ENCODE assay signal across 20 mouse cellular contexts in genomic region chr11:96367141-96367540, GRCm38 (mm10). TPM values are rescaled to one million over a fixed set of nuclear protein-coding genes. Genes with fewer than 3 reads are reported as not detected.
DNase-seq lines count a peak whose midpoint lies in the region; ATAC-seq and TF ChIP-seq lines count a peak whose summit lies in the region.
"Had no signal": no experiment of that assay in that cellular context is flagged by ENCODE, and none has a peak within 500 bp of the region (broad histone marks: within the 10 kb centered on the region; RNA-seq: fewer than 3 reads in every experiment).

No protein-coding gene starts in this region.

- H3K27ac ChIP-seq in heart, embryonic 10.5 days, result no peak overlapping the region
- no peak overlapping the region for H3K27ac ChIP-seq in heart, embryonic 11.5 days (ENCODE audit: low read depth, low read length)
- H3K27ac ChIP-seq in kidney, postnatal 0 days, result no peak overlapping the region
- H3K27ac ChIP-seq in hindbrain, embryonic 15.5 days (replicated peaks), result no peak overlapping the region
- H3K27ac ChIP-seq in stomach, embryonic 15.5 days, result no peak overlapping the region
- H3K27ac ChIP-seq: liver, embryonic 13.5 days; midbrain, embryonic 10.5 days had no signal

- no peaks in the 10 kb centered on the region for H3K9me3 ChIP-seq in heart, embryonic 10.5 days
- no peaks in the 10 kb centered on the region for H3K9me3 ChIP-seq in heart, embryonic 11.5 days (replicated peaks; ENCODE audit: control insufficient read depth, low read length)
- H3K9me3 ChIP-seq in kidney, postnatal 0 days (replicated peaks; ENCODE audit: low read length), result no peaks in the 10 kb centered on the region
- H3K9me3 ChIP-seq in hindbrain, embryonic 15.5 days, result no peaks in the 10 kb centered on the region
- no peaks in the 10 kb centered on the region for H3K9me3 ChIP-seq in stomach, embryonic 15.5 days
- H3K9me3 ChIP-seq: heart, embryonic 12.5 days; liver, embryonic 13.5 days; midbrain, embryonic 10.5 days had no signal

- H3K27me3 ChIP-seq in heart, embryonic 10.5 days (ENCODE audit: insufficient read depth, poor library complexity, severe bottlenecking), result peaks cover 99% of the 10 kb centered on the region
- peaks cover 87% of the 10 kb centered on the region for H3K27me3 ChIP-seq in heart, embryonic 11.5 days (ENCODE audit: control insufficient read depth, insufficient read depth, low read length)
- no peaks in the 10 kb centered on the region; the same call in 1 of the 2 replicates for H3K27me3 ChIP-seq in kidney, postnatal 0 days (ENCODE audit: insufficient read depth, low read length)
- H3K27me3 ChIP-seq in hindbrain, embryonic 15.5 days, result peaks cover 74% of the 10 kb centered on the region
- peaks cover 26% of the 10 kb centered on the region for H3K27me3 ChIP-seq in stomach, embryonic 15.5 days (replicated peaks)

- no peak for TF ChIP-seq CTCF in kidney, postnatal 0 days (IDR thresholded peaks at IDR 0.05; ENCODE audit: low read depth)

- no peaks in the 10 kb centered on the region for H3K36me3 ChIP-seq in heart, embryonic 10.5 days
- H3K36me3 ChIP-seq in heart, embryonic 11.5 days (ENCODE audit: control insufficient read depth, insufficient read depth, low read length), result no peaks in the 10 kb centered on the region
- H3K36me3 ChIP-seq in kidney, postnatal 0 days (ENCODE audit: insufficient read depth, low read length), result no peaks in the 10 kb centered on the region
- H3K36me3 ChIP-seq in hindbrain, embryonic 15.5 days, result no peaks in the 10 kb centered on the region
- no peaks in the 10 kb centered on the region for H3K36me3 ChIP-seq in stomach, embryonic 15.5 days
- H3K36me3 ChIP-seq: heart, embryonic 12.5 days; liver, embryonic 13.5 days; midbrain, embryonic 10.5 days had no signal

- H3K4me2 ChIP-seq in heart, embryonic 11.5 days, result no peak overlapping the region; the same call in 1 of the 2 replicates
- H3K4me2 ChIP-seq in kidney, postnatal 0 days (ENCODE audit: low read length), result peak overlapping the region; percentile 46; the same call in 1 of the 2 replicates
- peak overlapping the region; percentile 41; the same call in 1 of the 2 replicates for H3K4me2 ChIP-seq in hindbrain, embryonic 15.5 days
- H3K4me2 ChIP-seq in stomach, embryonic 15.5 days, result 0 out of 2 replicates have a peak overlapping the region, but pooled peaks have one; percentile 44
- H3K4me2 ChIP-seq: liver, embryonic 13.5 days had no signal

- peaks cover 26% of the 10 kb centered on the region for H3K4me1 ChIP-seq in heart, embryonic 10.5 days
- peaks cover 5% of the 10 kb centered on the region; the same call in 1 of the 2 replicates for H3K4me1 ChIP-seq in heart, embryonic 11.5 days (ENCODE audit: control insufficient read depth, insufficient read depth, low read length)
- peaks cover 3% of the 10 kb centered on the region; the same call in 1 of the 2 replicates for H3K4me1 ChIP-seq in kidney, postnatal 0 days (replicated peaks; ENCODE audit: insufficient read depth, low read length)
- peaks cover 14% of the 10 kb centered on the region for H3K4me1 ChIP-seq in hindbrain, embryonic 15.5 days (replicated peaks)
- peaks cover 15% of the 10 kb centered on the region; the same call in 1 of the 2 replicates for H3K4me1 ChIP-seq in stomach, embryonic 15.5 days
- H3K4me1 ChIP-seq: liver, embryonic 13.5 days had no signal

- 20% methylated on average over 6 of the region's 6 CpGs for WGBS in heart, embryonic 10.5 days
- WGBS in heart, embryonic 11.5 days (ENCODE audit: insufficient replicate concordance), result 32% methylated on average over 6 of the region's 6 CpGs
- 65% methylated on average over 6 of the region's 6 CpGs for WGBS in kidney, postnatal 0 days
- 32% methylated on average over 6 of the region's 6 CpGs for WGBS in hindbrain, embryonic 15.5 days
- 51% methylated on average over 6 of the region's 6 CpGs for WGBS in stomach, embryonic 15.5 days

- H3K9ac ChIP-seq in heart, embryonic 11.5 days (ENCODE audit: low read depth, low read length), result no peak overlapping the region
- H3K9ac ChIP-seq in kidney, postnatal 0 days (ENCODE audit: low read depth, low read length), result no peak overlapping the region
- H3K9ac ChIP-seq in hindbrain, embryonic 15.5 days, result no peak overlapping the region
- no peak overlapping the region for H3K9ac ChIP-seq in stomach, embryonic 15.5 days
- H3K9ac ChIP-seq: heart, embryonic 12.5 days; liver, embryonic 13.5 days had no signal

- DNase-seq in heart, embryonic 10.5 days (ENCODE audit: low spot score), result no peak
- no peak for DNase-seq in kidney, postnatal 0 days (ENCODE audit: low spot score)
- no peak for DNase-seq in kidney, adult 18-20 months
- no peak for DNase-seq in ovary, postnatal 10 days (ENCODE audit: low spot score)
- DNase-seq: cerebellum, adult 11 months; cerebellum, postnatal 25 days; gastrocnemius, postnatal 36 days; liver, embryonic 13.5 days; spleen, adult 18-20 months; thymus, postnatal 14 days had no signal

- H3K4me3 ChIP-seq in heart, embryonic 10.5 days, result 0 out of 2 replicates have a peak overlapping the region, but pooled peaks have one; percentile 50
- H3K4me3 ChIP-seq in heart, embryonic 11.5 days (ENCODE audit: low read depth, low read length), result no peak overlapping the region; the same call in 1 of the 2 replicates
- no peak overlapping the region for H3K4me3 ChIP-seq in kidney, postnatal 0 days (replicated peaks; ENCODE audit: low read depth, low read length)
- H3K4me3 ChIP-seq in hindbrain, embryonic 15.5 days, result no peak overlapping the region
- no peak overlapping the region for H3K4me3 ChIP-seq in stomach, embryonic 15.5 days (replicated peaks)
- H3K4me3 ChIP-seq: erythroblast, embryonic 14.5 days; heart, embryonic 12.5 days; liver, embryonic 13.5 days; midbrain, embryonic 10.5 days had no signal

- ATAC-seq in heart, embryonic 11.5 days (replicated peaks; ENCODE audit: insufficient number of reproducible peaks, low FRiP score, low TSS enrichment), result no peak
- no peak for ATAC-seq in kidney, postnatal 0 days (replicated peaks; ENCODE audit: low FRiP score, low read depth)
- ATAC-seq in hindbrain, embryonic 15.5 days (ENCODE audit: low FRiP score, low read depth), result no peak
- ATAC-seq in stomach, embryonic 15.5 days (ENCODE audit: insufficient read depth, low FRiP score, low read depth), result no peak
- no peak for ATAC-seq in cerebellum, adult (ENCODE audit: insufficient number of reproducible peaks, low FRiP score, low TSS enrichment)
- ATAC-seq: forebrain, embryonic 14.5 days; intestine, postnatal 0 days had no signal

RNA-seq across cellular contexts. Expression of gene Hoxb1, which starts 1.6 kb away (rescaled TPM):
- polyA plus RNA-seq in heart, embryonic 10.5 days (2016; fragmentation: Nextera tagmentation; extraction: Ambion mirVana), result 0.20 and 3.3 TPM in 2 replicates
- polyA plus RNA-seq in heart, embryonic 11.5 days (2014; fragmentation: Nextera tagmentation; extraction: Ambion mirVana), result 0.19 TPM in 1 of 2 replicates, not detected in the other
- 0.13 and 0.37 TPM in 2 replicates for polyA plus RNA-seq in kidney, postnatal 0 days (2015; fragmentation: Nextera tagmentation; extraction: Ambion mirVana)
- 0.30 and 0.52 TPM in 2 replicates for polyA plus RNA-seq in hindbrain, embryonic 15.5 days (2015; fragmentation: Nextera tagmentation; extraction: Ambion mirVana)
- polyA plus RNA-seq in stomach, embryonic 15.5 days (2015; fragmentation: Nextera tagmentation; extraction: Ambion mirVana), result 0.10 TPM in 1 of 2 replicates, not detected in the other
- polyA plus RNA-seq: adrenal gland, adult 2 months; erythroblast, embryonic 14.5 days; forebrain, embryonic 14.5 days; heart, embryonic 12.5 days; intestine, postnatal 0 days had no signal

RNA-seq across cellular contexts. Expression of gene Hoxb2, which starts 16.8 kb away (rescaled TPM):
- polyA plus RNA-seq in heart, embryonic 10.5 days (2016; fragmentation: Nextera tagmentation; extraction: Ambion mirVana), result 5.7 and 27.6 TPM in 2 replicates
- polyA plus RNA-seq in heart, embryonic 11.5 days (2014; fragmentation: Nextera tagmentation; extraction: Ambion mirVana), result 4.5 and 7.4 TPM in 2 replicates
- polyA plus RNA-seq in kidney, postnatal 0 days (2015; fragmentation: Nextera tagmentation; extraction: Ambion mirVana), result 38.0 and 42.3 TPM in 2 replicates
- 26.8 and 32.9 TPM in 2 replicates for polyA plus RNA-seq in hindbrain, embryonic 15.5 days (2015; fragmentation: Nextera tagmentation; extraction: Ambion mirVana)
- polyA plus RNA-seq in stomach, embryonic 15.5 days (2015; fragmentation: Nextera tagmentation; extraction: Ambion mirVana), result 20.3 and 21.0 TPM in 2 replicates
- polyA plus RNA-seq: erythroblast, embryonic 14.5 days; forebrain, embryonic 14.5 days had no signal

RNA-seq across cellular contexts. Expression of gene Hoxb3, which starts 44.0 kb away (rescaled TPM):
- 0.42 and 1.8 TPM in 2 replicates for polyA plus RNA-seq in heart, embryonic 10.5 days (2016; fragmentation: Nextera tagmentation; extraction: Ambion mirVana)
- 0.74 and 1.0 TPM in 2 replicates for polyA plus RNA-seq in heart, embryonic 11.5 days (2014; fragmentation: Nextera tagmentation; extraction: Ambion mirVana)
- 3.9 and 4.2 TPM in 2 replicates for polyA plus RNA-seq in kidney, postnatal 0 days (2015; fragmentation: Nextera tagmentation; extraction: Ambion mirVana)
- polyA plus RNA-seq in hindbrain, embryonic 15.5 days (2015; fragmentation: Nextera tagmentation; extraction: Ambion mirVana), result 12.8 and 13.2 TPM in 2 replicates
- polyA plus RNA-seq in stomach, embryonic 15.5 days (2015; fragmentation: Nextera tagmentation; extraction: Ambion mirVana), result 2.5 and 2.7 TPM in 2 replicates
- polyA plus RNA-seq: erythroblast, embryonic 14.5 days; forebrain, embryonic 14.5 days; midbrain, embryonic 10.5 days had no signal

RNA-seq across cellular contexts. Expression of gene Hoxb4, which starts 49.1 kb away (rescaled TPM):
- polyA plus RNA-seq in heart, embryonic 10.5 days (2016; fragmentation: Nextera tagmentation; extraction: Ambion mirVana), result 0.31 and 2.0 TPM in 2 replicates
- 0.21 and 0.77 TPM in 2 replicates for polyA plus RNA-seq in heart, embryonic 11.5 days (2014; fragmentation: Nextera tagmentation; extraction: Ambion mirVana)
- 3.6 and 3.8 TPM in 2 replicates for polyA plus RNA-seq in kidney, postnatal 0 days (2015; fragmentation: Nextera tagmentation; extraction: Ambion mirVana)
- 3.5 and 3.8 TPM in 2 replicates for polyA plus RNA-seq in hindbrain, embryonic 15.5 days (2015; fragmentation: Nextera tagmentation; extraction: Ambion mirVana)
- 3.4 and 3.6 TPM in 2 replicates for polyA plus RNA-seq in stomach, embryonic 15.5 days (2015; fragmentation: Nextera tagmentation; extraction: Ambion mirVana)
- polyA plus RNA-seq: erythroblast, embryonic 14.5 days; forebrain, embryonic 14.5 days; midbrain, embryonic 10.5 days had no signal
